Mouse (Mus musculus): ENCODE measurements around the gene Dock9. TPM values are rescaled to one million over a fixed set of nuclear protein-coding genes. Genes with fewer than 3 reads are reported as not detected.
A peak's percentile ranks its signal among the peaks of the same experiment; 100 is the strongest.

Dock9 gene
- total RNA-seq, 2 experiments from 2014 or later = 40.2 to 44.6 TPM

DNA sequence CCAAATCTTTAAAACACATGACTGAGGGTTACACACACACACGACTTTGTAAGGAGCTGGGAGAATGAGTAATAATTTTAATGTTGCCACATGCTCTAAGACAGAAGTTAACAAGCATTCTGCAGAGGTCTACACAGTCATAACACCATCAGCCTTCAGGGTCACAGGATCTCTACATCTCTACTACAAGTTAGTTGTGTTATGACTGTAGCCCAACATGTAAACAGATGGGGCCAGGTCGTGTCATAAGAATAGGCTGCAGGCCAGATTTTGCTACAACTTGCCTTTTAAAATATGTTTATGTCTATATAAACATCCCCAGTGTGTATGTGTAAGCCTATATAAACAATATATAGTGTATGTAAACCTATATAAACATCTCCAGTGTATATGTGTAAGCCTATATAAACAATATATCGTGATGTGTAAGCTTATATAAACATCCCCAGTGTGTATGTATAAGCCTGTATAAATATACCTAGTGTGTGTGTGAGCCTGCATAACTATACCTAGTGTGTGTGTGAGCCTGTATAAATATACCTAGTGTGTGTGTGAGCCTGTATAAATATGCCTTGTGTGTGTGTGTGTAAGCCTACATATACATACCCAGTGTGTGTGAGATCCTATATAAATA lies 130.9 kb downstream of the Dock9 start:
- DNase-seq (ENCODE audit: low spot score in 2 of 2) = no peak

DNA sequence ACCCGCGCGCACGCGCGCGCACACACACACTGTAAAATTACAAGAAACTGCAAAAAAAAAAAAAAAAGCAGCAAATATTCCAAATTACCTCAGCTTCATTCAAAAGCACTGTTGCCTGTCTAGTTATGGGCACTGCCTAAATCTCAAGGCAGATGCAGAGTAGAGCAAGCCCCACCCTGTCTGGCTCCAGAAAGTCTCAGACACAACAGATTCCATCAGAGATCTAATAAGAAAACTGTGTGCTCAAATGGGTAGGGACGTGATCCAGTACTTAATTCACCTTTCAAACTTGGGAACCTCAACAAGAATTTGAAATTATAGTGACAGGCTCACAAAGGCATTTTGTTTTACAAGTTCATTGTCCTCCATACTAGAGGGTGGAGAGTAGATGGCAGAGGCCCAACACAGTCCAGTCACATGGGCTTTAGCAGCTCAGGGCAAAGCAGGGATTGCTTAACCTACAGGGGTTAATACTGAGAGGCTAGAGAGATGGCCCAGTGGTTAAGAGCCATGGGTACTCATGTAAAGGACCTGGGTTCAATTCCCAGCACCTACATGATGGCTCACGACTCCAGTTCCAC lies 131.9 kb downstream of the Dock9 start:
- no peak for DNase-seq (ENCODE audit: low spot score in 2 of 2)

GRCm38 (mm10) chr14:121663913-121664312 lies 133.7 kb downstream of the Dock9 start:
- DNase-seq (ENCODE audit: low spot score in 2 of 2) = no peak

DNA sequence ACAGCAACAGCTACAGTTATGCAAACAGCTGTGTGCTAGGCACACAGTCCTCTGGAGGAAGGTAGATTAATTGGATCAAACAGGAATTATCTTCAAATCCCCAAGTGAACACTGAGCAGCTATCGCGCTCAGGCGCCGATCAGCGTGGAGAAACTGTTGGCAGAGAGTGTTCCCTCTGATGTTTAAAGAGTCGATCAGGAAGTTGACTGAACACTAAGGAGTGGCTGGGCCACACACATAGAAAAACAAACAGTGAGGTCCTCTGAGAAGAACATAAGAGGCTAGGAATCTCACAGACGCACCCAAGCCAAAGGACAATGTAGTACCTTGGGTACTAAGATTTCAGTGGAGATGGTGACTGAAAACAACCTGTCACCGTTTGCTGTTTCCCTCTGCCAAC lies 136.7 kb downstream of the Dock9 start:
- no peak for DNase-seq (ENCODE audit: low spot score in 2 of 2)

GRCm38 (mm10) chr14:121660167-121660894 lies 137.3 kb downstream of the Dock9 start:
- no peak for DNase-seq (ENCODE audit: low spot score in 2 of 2)

- no peak for DNase-seq (ENCODE audit: low spot score in 2 of 2)
Measured at GRCm38 (mm10) chr14:121659061-121659824, 138.4 kb downstream of the Dock9 start.

- no peak for DNase-seq (ENCODE audit: low spot score in 2 of 2)
Measured at GRCm38 (mm10) chr14:121658537-121658936, 139.1 kb downstream of the Dock9 start.

- no peak for DNase-seq (ENCODE audit: low spot score in 2 of 2)
Measured at GRCm38 (mm10) chr14:121657633-121658032, 140.0 kb downstream of the Dock9 start.

DNA sequence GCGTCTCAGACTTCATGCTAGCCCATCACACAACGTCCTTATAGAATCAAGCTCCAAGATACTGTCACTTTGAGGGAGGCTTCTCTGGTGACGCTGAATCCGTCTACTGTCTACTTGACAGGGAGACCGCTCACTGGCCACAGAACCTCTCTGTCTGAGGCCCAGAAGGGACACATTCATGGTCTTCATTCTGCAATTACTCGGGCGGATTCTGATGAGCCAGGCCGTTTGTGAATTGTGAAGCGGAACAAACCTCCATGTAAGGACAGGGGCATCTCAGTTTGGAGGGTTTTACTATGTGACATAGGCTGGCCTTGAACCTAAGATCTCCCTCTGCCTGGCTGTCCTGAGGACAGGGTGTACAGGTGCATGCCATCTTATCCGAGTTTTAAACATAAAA lies 140.7 kb downstream of the Dock9 start:
- DNase-seq (ENCODE audit: low spot score in 2 of 2) = no peak

GRCm38 (mm10) chr14:121654977-121655376 lies 142.7 kb downstream of the Dock9 start:
- no peak for DNase-seq (ENCODE audit: low spot score in 2 of 2)

GRCm38 (mm10) chr14:121654416-121654967 lies 143.1 kb downstream of the Dock9 start:
- DNase-seq (ENCODE audit: low spot score in 2 of 2) = no peak

DNA sequence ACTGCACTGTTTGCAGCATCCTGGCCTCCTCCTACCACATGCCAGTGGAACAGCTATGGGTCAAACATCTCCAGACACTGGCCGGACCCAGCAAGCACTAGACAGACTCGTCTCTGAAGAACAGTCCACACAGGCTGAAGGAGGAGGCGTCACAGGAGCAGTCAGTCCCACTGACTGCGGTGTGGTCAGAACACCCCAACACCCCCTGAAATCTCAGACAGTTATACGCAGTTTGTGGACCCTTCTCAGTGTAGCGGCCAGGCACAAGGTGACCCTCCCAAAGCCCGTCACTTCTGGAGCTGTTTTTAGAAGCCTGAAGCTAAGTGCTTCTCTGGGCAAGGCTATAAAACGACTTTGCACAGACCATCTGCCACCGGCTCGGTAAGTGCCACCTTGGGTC lies 143.9 kb downstream of the Dock9 start:
- DNase-seq (ENCODE audit: low spot score in 2 of 2) = no peak

GRCm38 (mm10) chr14:121653241-121653640 lies 144.4 kb downstream of the Dock9 start:
- DNase-seq (ENCODE audit: low spot score in 2 of 2) = no peak

GRCm38 (mm10) chr14:121648581-121649060 lies 149.0 kb downstream of the Dock9 start:
- no peak for DNase-seq (ENCODE audit: low spot score in 2 of 2)

DNA sequence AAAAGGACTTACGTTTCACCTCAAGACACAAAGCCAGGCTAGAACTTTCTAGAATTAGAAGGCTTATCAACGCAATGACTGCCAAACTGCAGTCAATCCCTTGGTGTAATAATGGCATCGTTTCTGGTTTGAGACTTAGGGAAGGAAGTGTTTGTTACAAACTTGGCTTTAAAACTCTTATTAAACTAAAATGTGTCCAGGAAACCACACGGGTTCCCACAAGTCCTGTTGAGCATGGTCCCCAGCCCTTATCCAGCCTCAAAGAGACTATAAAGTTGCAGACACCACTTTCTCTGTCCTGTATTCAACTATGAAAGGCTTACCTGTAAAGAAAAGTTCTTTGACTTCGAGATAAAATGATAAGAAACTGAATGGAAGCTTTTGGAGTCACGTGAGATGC lies 149.9 kb downstream of the Dock9 start:
- no peak for DNase-seq (ENCODE audit: low spot score in 2 of 2)

DNA sequence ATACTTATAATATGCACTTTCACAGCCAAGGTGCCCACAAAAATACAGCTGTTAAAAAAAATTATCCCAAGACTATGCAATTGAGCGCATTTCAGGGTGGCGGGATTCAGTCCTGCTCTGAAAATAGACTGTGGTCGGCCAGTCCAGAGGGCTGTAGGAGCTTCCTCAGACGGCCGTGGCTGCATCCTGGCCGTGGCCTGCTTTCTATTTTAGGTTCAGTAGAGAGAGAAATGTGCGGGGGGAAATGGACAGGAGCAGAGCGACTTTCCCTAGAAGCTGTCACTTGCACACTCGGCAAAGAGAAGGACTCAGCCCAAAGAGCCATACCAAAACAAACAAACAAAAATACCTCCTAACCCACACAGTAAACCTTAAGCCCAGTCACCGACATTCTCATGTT lies 151.0 kb downstream of the Dock9 start:
- no peak for DNase-seq (ENCODE audit: low spot score in 2 of 2)

DNA sequence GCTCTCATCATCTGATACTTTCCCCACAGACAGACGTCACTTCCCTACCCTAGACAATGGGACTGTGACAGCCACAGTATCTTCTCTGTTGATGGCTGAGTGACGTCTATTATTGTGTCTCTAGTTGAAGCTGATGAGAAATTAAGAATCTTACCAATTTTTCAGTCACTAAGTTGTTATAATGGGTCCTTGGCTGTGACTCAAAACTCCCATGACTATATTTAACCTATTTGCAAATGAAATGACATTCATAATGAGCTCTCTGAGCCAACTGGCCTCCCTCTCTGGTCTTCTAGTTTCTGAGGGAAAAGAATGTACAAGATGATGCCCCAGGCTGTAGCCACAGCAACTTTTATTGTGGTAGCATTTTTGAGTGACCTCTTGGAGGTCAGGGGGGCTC lies 153.3 kb downstream of the Dock9 start:
- no peak for DNase-seq (ENCODE audit: low spot score in 2 of 2)

GRCm38 (mm10) chr14:121641271-121641670 lies 156.4 kb downstream of the Dock9 start:
- no peak for DNase-seq (ENCODE audit: low spot score in 2 of 2)

- no peak for DNase-seq (ENCODE audit: low spot score in 2 of 2)
Measured at GRCm38 (mm10) chr14:121636935-121637510, 160.6 kb downstream of the Dock9 start.

- peak in 1 of 2 experiments; percentile 54 for DNase-seq (ENCODE audit: low spot score in 2 of 2)
Measured at GRCm38 (mm10) chr14:121634736-121635430, 162.8 kb downstream of the Dock9 start.

Measured in gastrocnemius, postnatal 4 days (tissue).